Mouse (Mus musculus) MEL-GATA-1-ER (cell line): ENCODE results near the gene Aldh3b2.

ENCODE experiments used
- DNase-seq: peaks from one replicate; pipeline ENCODE4 v3.0.0-alpha.2; 2012; ENCODE audit warnings: low read depth; ENCODE audit errors: extremely low read depth

The Aldh3b2 gene

DNA sequence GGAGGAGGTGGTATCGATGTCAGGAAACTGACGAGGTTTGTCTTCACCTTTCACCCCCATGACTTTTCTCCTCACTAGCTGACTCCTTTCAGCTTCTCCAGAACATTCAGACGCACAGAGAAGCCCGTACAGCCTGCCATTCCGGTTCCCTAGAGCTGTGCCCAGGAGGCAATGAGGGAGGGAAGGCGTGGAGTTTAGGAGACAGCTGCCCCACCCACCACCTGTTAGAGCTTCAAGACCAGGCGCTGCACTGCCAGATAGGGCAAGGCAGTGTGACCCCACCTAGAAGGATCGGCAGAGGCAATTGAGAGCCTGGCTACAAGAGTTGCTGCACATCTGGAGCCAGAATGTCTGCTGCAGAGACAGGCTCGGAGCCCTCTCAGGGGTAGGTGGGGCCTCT is at the start of gene Aldh3b2:
TSS of gene Aldh3b2 (plus strand) at position 100 of the 400 bp plus-strand sequence.
- no peak for DNase-seq

DNA sequence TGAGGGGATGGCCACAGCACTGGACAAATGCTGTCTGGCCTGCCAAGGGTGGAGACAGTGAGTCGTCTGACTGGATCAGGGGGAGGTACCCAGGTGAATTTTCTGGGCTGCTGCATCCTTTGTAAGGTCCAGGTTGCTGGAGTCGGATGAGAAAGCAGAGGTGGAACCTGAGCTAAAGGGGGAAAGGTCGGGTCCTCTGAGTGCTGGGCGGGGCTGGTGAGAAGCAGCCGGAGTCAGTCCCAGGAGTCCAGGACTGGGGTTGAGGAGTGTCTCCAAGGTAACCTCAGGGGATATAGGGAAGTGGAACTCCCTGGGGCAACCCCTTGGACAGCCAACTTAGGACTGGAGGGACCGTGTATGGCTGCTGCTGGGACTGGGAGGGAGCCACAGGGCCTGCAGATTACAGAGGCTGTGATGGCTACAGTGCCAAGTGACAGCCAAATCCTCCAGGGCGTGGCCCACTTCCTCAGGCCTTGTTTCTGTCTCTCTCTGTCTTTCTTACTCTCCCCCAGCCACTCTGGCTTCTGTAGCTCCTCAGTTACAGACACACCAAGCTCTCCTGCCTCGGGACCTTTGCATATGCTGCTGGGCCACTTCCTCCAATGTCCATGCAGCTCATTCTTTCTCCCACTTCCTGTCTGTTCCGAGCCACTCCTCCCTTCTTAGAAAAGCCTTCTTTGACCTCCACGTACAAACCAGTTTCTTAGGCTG is 49.3 kb upstream of the Aldh3b2 start:
- no peak for DNase-seq

DNA sequence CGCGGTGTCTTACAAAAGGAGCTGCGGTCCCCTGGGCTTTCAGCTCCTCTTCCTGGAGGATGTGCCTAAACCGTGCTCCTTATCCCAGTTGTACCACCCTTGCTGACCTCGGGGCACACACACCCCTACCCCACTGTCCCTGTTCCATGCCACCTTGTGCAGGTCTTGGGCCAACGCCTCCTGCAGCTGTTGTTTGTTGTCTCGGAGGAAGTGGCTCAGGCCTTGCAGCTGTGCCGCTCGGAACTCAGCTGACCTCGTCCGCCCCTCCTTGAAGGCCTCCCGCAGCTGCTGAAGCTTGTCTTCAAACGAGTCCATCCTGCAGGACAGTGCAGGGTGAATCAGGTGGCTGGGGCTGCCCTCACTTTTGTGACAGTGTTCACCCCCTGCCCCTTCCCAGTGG is 48.5 kb upstream of the Aldh3b2 start:
- DNase-seq: no peak

DNA sequence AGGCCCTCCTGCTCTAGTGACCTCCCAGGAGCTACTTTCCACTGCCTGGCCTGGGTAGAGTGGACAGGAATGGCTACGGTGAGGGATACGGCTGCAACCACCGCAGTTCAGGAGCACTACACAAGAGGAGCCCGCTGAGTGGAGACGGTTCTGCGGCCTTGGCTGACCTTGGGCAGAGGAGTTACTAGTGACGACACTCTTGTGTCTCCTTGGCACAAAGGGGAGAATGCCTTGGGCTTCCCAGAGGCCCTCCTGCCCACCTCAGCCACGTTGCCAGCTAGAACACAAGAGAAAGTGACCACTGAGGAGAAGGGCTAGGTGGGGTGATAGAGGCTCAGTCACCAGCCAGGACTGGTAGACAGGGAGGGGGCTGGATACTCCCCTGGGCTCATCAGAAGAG is 47.9 kb upstream of the Aldh3b2 start:
- no peak for DNase-seq

DNA sequence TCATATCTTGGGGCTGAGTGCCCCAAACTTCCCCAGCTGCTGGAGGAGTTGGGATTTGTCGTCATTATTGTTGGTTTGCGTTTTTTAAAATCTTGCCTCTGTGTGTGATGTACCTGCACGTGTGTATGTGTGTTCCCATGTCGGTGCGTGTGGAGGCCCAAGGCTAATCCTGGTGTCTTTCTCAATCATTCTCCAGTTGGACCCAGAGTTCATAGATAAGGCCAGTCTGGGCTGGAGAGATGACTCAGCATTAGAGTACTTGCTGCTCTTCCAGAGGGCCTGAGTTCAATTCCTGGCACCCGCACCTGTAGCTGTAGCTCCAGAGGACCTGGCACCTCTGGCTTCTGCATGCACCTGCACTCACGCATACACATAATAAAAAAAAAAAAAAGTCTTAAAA is 47.3 kb upstream of the Aldh3b2 start:
- no peak for DNase-seq

DNA sequence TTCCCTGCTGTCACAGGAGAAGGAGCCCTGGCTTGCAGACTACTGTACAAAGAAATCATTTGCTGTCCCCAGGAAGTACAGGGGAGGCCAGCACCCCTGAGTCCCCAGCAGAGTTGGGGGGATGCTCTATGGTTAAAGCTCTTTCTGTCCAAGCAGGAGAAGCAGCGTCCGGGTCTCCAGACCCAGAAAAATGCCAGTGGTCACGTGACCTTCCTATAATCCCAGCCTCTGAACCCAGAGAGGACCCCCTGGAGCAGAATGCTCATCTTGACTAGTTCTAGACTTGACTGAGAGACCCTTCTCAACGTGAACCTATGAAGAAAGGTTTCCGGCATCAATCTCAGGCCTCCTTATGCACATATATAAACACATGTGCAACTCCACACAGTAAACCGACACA is 46.3 kb upstream of the Aldh3b2 start:
- no peak for DNase-seq

DNA sequence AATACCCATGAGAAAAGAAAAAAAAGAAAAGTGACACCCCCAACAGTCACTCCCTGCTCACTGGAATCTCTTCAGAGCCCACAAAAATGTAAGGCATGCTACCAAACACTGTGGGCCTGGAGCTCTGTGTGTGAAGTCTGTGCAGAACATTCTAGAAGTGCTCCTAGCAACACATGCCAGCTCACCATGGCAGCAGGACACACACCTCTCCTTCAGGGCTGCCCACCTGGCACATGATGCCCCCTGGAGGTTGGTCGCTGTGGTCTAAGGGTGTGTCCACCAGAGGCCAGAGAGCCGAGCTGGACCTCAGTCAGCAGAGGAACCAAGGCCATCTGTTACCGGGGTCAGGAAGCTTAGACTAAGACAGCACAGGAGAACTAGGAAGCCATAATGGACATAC is 45.8 kb upstream of the Aldh3b2 start:
- no peak for DNase-seq

DNA sequence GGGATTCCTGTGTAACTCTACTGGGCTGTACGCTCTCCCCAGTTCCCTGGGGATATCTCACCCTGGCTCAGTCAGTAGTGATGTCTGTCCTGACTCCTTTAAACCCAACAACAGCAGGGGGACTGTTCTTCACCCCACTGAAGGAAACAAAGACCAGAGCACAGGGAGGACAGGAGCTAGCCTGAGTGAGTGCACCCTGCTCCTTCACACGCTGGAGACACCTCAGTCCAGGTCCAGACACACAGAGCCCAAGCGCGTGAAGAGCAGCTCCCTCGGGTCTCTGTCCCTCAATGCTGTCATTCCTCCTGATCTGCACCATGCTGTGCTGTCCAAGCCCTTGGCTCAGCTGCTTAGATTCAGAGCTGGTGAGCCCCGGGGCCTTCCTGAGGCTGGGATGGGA is 45.4 kb upstream of the Aldh3b2 start:
- no peak for DNase-seq

DNA sequence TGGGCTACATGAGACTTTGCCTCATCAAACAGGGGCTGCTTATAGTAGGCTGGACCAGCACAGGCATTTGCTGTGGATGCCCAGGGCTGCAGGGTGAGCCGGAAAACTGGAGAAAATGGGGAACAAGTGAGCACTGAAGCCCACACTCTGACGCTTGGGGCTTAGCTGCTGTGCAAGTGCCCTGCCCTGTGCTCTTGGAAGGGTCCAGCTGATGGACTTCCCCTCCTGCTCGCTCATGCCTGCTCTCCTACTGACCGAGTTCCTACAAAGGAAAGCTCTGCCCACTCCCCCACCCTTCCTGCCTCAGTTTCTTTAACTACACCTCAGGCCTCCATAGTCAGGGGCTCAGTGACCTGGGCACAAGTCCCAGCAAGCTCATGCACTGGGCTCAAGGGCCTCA is 44.1 kb upstream of the Aldh3b2 start:
- DNase-seq: no peak

DNA sequence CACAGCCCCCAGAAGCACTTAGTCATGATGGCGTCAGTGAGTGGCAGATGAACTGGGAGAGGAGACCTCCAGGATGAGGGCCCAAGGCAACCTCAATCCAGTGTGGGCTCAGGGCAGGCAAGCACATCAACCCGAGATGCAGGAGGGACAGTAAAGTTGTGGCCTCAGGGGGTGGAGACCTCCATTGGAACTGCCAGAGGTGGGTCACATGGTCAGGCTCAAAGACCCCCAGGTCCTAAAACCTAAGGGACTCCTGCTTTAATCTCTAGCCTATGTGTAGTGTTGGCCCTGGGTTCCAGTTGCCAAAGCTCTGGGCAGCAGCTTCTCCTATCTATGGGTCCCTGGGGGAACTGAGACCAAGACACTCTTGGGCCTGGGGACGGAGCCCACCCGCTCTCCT is 43.3 kb upstream of the Aldh3b2 start:
- no peak for DNase-seq

DNA sequence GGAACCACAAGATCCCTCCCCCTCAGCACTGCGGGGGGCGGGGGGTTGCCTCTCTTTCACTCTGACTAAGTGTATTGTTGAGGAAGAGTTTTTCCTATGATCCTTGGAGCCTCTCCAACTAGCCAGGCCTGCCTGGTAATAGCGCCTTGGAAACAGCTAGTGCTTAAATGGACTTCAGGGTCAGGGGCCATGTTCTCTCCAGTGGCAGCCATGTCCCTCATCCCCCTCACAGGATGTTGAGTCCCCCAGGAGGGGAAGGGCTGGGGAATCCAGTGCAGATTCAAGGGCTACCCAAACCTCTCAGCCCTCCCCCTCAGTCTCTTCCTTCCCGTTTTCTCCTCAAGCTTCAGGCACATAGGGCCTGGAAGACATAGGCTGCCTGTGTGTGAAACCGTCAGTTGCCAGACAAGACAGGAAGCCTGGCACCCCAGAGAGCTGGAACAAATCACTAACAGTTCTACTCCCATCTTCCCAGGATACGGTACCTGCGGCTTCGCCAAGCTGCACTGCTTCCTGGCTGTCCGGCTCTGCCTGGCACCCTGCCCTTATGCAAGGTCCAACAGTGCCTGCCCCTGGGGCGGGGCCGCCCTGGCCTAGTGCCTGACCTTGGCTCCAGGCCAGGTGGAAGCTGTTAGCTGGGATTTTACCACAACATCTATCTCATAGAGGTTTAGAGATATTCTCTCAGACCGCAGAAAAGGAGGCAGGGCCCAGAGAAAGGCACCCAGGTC is 42.8 kb upstream of the Aldh3b2 start, which contains the start of gene Aldh3b1:
TSS of gene Aldh3b1 (minus strand) at position 598 of the 731 bp plus-strand sequence.
- no peak for DNase-seq

DNA sequence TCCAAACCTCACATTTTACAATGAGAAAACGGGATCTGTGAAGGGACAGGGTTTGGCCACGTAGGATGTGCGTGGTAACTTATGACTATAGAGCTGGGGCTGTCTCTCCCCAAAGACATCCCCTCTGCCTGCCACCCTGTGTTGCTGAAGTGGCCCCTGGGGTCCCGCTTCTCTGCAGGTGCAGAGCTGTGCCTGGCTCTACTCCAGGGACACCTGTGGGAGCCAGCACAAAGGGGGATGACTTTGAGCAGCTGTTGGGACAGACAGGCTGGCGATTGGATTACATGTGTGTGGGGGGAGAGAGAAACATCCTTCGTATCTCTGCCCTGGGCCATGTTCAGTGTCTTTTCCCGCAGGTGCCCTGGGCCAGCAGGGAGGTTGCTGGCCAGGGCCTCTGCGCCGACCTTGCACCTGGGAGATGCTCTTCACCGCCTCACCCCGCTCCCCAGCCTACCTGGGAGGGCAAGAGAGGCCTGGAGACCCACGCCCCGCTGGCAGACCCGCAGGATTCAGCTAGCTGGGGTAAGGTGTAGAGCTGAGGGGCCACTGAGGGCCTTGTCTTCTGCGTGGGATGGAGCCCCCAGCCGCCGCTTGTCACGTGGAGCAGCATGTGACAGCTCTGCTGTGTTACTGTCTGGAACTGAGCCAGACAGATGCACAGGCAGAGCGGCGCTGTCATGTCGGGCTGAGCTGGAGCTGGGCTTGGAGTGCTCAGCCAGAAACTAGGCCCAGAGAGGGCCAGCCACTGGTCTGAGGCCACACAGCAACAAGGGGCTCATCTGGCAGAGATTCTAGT is 41.7 kb upstream of the Aldh3b2 start:
- no peak for DNase-seq

DNA sequence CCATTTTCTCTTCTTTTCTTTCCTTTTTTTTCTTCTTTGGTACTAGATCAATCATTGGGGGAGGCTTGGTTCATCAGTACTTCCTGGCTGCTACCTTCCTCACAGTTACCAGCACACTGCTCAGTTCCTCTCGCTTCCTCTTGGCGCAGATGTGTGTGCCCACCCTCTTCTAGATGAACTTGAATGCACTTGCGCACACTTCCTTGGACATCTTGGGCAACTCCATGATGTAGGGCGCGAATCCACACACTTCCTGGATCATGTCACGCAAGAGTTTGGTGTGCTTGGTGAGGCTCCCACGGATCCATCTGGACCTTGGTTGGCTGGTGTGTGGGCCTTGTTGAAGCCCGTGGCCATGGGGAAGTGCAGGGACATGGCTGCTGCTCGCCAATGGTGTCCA is 40.4 kb upstream of the Aldh3b2 start:
- no peak for DNase-seq

DNA sequence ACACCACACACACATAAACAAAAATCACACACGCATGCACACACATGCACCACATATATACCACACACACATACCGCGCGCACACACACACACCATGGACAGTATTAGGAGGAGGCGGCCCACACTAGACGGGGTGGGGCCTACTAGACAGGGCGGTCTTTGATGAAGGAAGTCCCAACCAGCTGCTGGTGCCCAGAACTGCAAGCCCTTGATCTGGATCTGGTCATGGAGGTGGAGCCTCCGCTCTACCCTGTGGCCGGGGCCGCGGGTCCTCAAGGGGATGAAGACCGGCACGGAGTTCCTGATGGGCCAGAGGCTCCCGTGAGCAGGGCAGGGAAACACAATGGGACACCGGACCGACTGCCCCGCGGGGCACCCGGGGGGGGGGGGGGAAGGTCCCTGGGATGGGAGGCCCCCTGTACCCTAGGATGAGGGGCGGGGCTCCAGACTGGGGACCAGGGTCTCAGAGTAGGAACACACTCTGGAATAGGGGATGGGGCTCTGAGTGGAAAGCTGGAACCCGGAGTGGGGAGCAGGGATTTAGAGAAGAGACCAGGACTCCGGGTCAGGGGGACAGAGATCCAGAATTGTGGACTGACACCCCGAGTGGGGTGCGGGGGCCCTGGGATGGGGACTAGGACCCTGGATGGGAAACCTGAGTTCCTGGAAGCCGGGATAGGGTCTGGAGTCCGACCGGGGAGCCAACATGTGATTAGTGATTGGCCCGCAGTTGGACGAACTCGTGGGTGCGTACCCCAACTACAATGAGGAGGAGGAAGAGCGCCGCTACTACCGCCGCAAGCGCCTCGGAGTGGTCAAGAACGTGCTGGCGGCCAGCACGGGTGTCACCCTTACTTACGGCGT is 36.9 kb upstream of the Aldh3b2 start, which contains the start of gene Unc93b1:
TSS of gene Unc93b1 (plus strand) at position 155 of the 864 bp plus-strand sequence.
- DNase-seq: peak; percentile 74

DNA sequence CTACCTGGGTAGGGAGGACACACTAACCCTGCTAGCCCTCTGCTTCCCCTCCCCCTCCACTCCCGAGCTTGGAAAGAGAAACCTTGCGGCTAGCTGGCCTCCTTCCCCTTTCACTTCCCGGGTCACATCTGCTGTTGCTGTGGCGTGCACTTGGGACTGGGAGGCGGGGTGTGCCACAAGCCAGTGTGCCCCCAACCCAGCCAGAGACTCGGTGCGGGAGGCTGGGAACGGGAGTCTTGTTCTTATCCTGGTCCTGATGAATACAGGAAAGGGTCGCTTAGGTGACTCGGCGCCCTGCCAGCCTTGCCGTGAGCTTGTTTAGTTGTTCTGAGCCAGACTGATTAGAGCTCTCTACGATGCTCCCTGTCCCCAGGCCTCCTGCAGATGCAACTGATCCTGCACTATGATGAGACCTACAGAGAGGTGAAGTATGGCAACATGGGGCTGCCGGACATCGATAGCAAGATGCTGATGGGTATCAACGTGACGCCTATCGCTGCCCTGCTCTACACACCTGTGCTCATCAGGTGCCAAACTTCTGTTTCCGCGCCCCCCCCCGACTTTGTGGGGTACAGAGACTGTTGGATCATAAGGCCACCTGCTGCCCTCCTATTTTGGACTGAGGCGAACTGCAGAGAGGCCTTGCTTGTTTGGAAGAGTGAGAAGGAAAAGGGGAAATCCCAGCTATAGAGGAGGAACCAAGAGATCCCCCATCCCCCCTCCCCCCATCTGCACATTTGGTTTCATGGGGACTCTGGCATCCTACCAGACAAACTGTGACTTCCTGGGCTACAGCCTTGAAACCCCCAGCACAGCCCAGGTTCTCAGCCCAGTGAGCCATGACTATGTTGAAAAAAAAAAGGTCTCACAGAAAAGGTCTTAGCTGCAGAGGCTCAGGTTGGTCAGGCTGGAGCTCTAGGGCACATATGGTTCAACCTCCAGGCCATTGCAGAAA is 36.0 kb upstream of the Aldh3b2 start:
- DNase-seq: no peak

DNA sequence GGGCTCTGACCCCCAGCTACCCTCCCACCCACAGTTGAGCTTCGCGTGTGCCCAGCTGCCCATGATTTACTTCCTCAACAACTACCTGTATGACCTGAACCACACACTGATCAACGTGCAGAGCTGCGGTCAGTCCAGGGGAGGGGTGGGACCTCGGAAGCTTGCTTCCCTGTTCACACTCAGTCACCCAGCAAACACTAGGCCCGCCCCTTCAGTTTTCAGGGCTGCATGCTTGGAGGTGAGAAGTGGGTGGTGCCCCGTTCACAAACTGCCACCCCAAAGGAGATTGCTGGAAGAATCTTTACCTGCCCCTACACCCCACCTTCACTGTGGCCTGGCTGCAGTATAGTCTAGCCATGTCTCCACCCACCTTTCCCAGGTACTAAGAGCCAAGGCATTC is 29.8 kb upstream of the Aldh3b2 start:
- DNase-seq: no peak

DNA sequence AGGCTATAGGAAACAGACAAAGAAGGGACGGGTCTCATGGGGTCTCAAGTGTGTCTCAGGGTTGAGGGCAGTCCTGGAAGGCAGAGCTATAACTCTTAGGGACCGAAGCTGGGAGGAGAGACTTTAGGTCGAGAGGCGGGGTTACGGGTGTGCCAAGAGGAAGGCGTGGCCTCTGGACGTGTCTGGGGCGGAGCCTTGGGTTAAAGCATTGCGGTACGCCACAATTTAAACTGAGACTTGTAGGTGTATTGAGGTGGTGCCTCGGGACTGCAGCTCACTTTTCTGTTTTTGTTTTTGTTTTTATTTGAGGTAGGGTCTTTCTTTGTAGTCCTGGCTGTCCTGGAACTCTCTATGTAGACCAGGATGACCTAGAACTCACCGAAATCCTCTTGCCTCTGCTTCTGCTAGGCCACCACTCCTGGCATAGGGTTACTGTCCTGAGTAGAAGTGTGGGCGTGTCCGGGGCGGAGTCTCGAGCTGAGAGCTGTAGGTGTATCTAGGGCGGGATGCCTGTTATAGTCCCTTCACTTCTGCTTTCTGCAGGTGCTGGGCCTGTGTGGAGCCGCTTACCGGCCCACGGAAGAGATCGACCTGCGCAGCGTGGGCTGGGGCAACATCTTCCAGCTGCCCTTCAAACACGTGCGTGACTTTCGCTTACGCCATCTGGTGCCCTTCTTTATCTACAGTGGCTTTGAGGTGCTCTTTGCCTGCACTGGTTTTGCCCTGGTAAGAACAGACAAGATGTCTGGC is 29.0 kb upstream of the Aldh3b2 start:
- DNase-seq: no peak

DNA sequence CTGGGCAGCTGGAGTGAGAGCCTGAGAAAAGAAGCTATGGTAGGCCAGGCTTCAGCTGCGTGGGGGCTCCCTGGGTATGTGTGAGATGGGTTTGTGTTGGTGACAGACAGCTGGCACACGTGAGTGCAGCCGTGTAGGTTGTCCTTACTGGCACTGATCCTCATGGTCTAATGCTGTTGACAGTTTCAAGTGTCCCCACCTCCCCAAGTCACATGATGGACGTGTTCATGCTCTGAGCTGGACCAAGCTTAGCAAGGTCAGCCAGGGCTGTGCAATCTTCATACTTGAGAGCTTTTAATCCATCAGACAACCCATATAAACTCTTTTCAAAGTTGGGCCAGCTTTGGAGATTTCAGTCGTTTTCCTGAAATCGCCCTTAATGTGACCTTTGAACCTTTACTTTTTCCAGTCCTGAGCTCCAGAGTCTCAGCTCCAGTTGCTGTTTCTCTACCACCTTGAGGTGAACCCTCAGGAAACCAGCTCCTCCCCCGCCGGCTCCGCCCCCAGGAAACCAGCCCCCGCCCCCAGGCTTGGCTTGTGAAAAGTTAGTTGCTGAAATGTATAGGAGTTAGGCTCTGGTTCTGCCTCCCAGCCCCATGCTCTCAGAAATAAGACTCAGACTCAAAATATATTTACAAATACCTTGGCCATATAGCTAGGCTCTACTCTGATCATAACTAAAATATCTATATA is 26.1 kb upstream of the Aldh3b2 start:
- DNase-seq: no peak

DNA sequence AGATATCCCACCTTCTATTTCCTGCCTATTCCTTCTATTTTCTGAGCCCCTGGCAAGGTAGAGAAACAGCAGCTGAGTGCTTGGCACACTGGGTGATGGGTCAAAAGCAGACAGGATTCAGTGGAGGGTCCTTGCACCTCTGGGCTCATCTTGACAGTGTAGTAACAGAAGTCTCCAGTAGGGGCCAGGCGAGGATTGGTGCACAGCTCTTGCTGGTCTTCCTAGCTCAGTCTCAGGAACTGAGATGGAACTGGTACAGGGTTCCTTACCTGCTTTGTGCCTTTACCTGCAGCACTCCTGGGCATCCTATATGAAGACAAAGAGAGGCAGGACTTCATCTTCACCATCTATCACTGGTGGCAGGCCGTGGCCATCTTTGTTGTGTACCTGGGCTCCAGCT is 25.4 kb upstream of the Aldh3b2 start:
- DNase-seq: no peak
